Mouse (Mus musculus) C2C12 (cell line): ENCODE measurements at regions not wholly inside any gene's neighbourhood (a gene's known extent, or its start where the extent isn't known, plus 50 kb on each side); places are given as distances from the start of the nearest gene placed in this dataset.

Source experiments
- H3K27me3 ChIP-seq: one replicate; pipeline ENCODE4 v1.6.1; 2011; ENCODE audit not compliant: control insufficient read depth, insufficient read depth, insufficient read length
- H3K36me3 ChIP-seq: one replicate; pipeline ENCODE4 v1.6.1; 2011; ENCODE audit not compliant: control insufficient read depth, insufficient read depth
- H3K4me3 ChIP-seq: one replicate; pipeline ENCODE4 v1.5.1; 2011; ENCODE audit warnings: mild to moderate bottlenecking, control low read depth; ENCODE audit not compliant: poor library complexity, insufficient read depth, severe bottlenecking
- H3K79me2 ChIP-seq: one replicate; pipeline ENCODE4 v1.6.1; 2011; ENCODE audit not compliant: control insufficient read depth, insufficient read depth
- H3K79me3 ChIP-seq: one replicate; pipeline ENCODE4 v1.6.1; 2011; ENCODE audit warnings: low read depth, control low read depth
- H3ac ChIP-seq: one replicate; pipeline ENCODE3; 2011; ENCODE audit warnings: low read depth; ENCODE audit not compliant: control insufficient read depth, insufficient read length
- CEBPB ChIP-seq: IDR thresholded peaks from one replicate; pipeline ENCODE4 v1.6.1; 2011; ENCODE audit warnings: low read depth, mild to moderate bottlenecking, control low read depth, moderate library complexity
- CTCF ChIP-seq: IDR thresholded peaks from one replicate; pipeline ENCODE4 v1.5.1; 2011; ENCODE audit not compliant: control insufficient read depth, insufficient read depth, insufficient read length
- FOSL1 ChIP-seq: IDR thresholded peaks from one replicate; pipeline ENCODE4 v1.8.0; 2011; ENCODE audit warnings: mild to moderate bottlenecking, low read length; ENCODE audit not compliant: poor library complexity, insufficient read depth, severe bottlenecking
- MAX ChIP-seq: IDR thresholded peaks from one replicate; pipeline ENCODE4 v1.6.1; 2011; ENCODE audit warnings: mild to moderate bottlenecking, control low read depth
- MYOD1 ChIP-seq: IDR thresholded peaks from one replicate; pipeline ENCODE4 v1.6.1; 2011; ENCODE audit warnings: low read depth; ENCODE audit not compliant: control insufficient read depth, insufficient read length
- MYOG ChIP-seq: IDR thresholded peaks from one replicate; pipeline ENCODE4 v1.6.1; 2011; ENCODE audit not compliant: control insufficient read depth, insufficient read length; ENCODE audit errors: extremely low read depth
- USF1 ChIP-seq: IDR thresholded peaks from one replicate; pipeline ENCODE4 v1.6.1; 2011; ENCODE audit warnings: low read depth, mild to moderate bottlenecking, control low read depth, moderate library complexity

DNA sequence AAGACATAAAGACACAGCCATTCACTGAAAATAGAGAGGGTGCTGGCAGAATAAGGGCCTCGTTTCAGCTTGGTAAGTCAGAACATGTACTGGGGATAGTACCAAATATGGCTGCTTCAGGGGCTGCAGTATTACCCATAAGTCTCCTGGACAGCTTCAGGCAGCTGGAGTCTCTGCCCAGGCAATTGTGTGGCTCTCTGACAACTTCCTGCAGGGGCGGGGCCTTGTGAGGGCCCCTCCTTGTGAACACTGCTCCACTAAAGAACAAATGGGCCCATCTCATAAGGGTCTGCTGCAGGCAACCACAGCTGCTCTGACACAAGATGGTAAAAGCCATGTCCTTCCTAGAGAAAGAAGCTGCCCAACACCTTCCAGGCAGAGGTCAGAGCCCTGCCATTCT is 102.4 kb upstream of the Smad3 start:
- Histone ChIP-seq H3K79me3 (no peaks in the 10 kb centered on the region), H3K4me3 (no peak overlapping the region), H3K79me2 (no peaks in the 10 kb centered on the region), H3K27me3 (peaks cover 5% of the 10 kb centered on the region), H3K36me3 (no peaks in the 10 kb centered on the region), H3ac (no peak overlapping the region)
- no peak for TF ChIP-seq MYOG

DNA sequence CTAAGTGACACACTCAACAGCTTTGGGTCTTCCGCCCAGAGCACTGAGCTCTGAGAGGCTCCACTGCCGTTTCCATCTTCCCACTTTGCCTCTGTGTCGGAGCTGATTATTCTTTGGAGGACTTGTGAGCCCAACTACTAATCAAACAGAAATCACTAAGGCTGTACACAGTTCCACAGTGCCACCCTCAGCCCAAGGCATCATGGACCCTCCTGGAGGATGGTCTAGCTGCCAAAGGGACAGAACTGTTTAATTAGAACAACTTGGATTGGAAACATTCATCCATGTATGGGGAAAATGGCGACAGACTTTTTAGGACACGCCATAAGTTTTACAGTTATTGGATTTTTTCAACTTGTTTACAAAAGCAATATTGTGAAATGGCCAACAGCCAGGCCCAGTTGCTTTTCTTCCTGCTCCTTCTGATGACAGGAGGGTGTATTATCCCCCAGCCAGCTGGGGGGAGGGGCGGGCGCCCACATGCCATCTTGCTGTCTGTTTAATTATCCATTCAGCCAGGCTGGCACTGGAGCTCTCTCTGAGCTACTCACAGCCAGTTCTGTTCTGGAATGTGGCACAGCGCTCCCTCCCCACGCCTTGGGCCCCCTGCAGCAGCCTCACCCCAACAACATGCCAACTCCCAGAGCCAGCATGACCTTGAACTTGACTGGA is 98.4 kb upstream of the Smad3 start:
- no peaks in the 10 kb centered on the region for H3K36me3 ChIP-seq
- TF ChIP-seq USF1, result no peak
- no peak for TF ChIP-seq FOSL1
- no peak for TF ChIP-seq CEBPB
- TF ChIP-seq MYOD1, result no peak
- peaks cover 2% of the 10 kb centered on the region for H3K27me3 ChIP-seq
- H3K79me3 ChIP-seq, result no peaks in the 10 kb centered on the region
- H3ac ChIP-seq, result no peak overlapping the region
- no peaks in the 10 kb centered on the region for H3K79me2 ChIP-seq
- no peak overlapping the region for H3K4me3 ChIP-seq

DNA sequence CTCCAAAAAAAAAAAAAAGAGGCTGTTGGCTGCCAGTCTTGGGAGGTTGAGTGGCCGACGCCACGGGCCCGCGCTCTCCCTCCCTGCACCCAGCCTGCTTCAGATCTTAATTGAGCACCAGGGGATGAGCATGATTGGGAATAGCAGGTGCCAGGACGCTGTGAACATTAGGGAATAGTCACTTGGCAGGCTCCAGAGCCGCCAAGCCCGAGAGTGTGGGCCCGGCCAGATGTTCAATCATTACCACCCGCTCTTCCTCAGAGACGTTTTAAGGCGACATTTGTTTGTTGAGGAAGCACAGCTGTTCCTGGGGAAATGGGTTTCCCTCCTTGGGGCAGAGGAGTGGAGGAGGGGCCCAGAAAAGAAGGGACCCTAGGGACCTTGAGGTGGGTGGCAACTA is 94.0 kb upstream of the Smad3 start:
- Histone ChIP-seq H3K79me2 (no peaks in the 10 kb centered on the region), H3K36me3 (no peaks in the 10 kb centered on the region), H3K79me3 (no peaks in the 10 kb centered on the region), H3ac (no peak overlapping the region), H3K27me3 (peaks cover 3% of the 10 kb centered on the region), H3K4me3 (no peak overlapping the region)
- TF ChIP-seq MYOG (no peak), CEBPB (no peak), MYOD1 (no peak), CTCF (no peak), FOSL1 (no peak), USF1 (no peak), MAX (no peak)

DNA sequence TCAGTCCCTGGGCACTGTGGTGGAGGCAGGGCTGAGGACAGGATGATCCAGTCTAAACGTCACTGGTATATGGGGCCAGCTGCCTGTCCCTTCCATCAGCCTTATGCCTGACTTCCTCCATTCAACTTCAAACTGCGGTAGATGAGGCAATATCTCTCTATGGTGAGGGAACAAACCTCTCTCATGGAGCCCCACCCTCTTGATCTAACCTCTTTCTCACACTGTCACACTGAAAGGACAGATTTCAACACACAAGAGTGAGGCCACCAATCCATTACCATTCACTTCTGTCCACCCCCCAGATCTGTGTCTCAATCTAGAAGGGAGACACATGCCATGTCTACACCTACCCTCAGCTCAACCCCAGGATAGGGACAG is 92.5 kb upstream of the Smad3 start:
- no peaks in the 10 kb centered on the region for H3K79me2 ChIP-seq
- no peaks in the 10 kb centered on the region for H3K79me3 ChIP-seq
- H3K4me3 ChIP-seq, result no peak overlapping the region
- no peak overlapping the region for H3ac ChIP-seq
- TF ChIP-seq MYOD1, result no peak
- no peak for TF ChIP-seq MYOG
- no peak for TF ChIP-seq CEBPB
- TF ChIP-seq FOSL1, result no peak
- TF ChIP-seq CTCF, result no peak
- no peak for TF ChIP-seq USF1
- no peak for TF ChIP-seq MAX
- H3K36me3 ChIP-seq, result no peaks in the 10 kb centered on the region
- H3K27me3 ChIP-seq, result peaks cover 3% of the 10 kb centered on the region

DNA sequence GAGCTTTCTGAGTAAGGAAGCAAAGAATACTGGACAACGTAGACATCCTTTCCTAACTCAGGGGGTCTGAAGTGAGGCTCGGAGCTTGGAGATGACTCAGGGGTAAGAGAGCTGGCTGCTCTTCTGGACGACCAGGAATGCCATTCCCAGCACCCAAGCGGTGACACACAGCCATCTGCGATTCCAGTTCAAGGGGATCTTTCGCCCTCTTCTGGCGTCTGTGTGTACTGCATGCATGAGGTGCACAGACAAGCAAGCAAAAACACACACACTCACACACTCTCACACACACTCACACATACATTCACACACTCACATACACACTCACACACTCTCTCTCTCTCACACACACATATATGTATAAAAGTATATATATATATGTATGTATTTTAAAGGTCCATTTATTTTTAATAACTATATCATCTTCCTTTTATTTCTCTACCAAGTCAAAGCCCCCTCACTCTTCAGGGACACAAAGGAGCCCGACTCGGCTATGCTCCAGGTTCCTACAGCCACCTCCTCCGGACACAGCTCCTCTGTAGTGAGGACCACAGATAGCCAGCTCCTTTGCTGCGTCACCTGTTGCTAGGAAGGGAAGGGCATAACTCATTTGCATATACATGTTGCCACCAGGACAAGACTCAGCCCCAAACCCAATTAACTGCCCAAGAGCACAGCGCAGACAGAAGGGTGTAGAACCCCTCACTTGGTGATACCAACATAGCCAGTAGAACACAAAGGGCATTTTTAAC is 91.9 kb upstream of the Smad3 start:
- Histone ChIP-seq H3K79me2 (no peaks in the 10 kb centered on the region), H3K36me3 (no peaks in the 10 kb centered on the region), H3K79me3 (no peaks in the 10 kb centered on the region), H3K4me3 (no peak overlapping the region), H3K27me3 (peaks cover 3% of the 10 kb centered on the region), H3ac (no peak overlapping the region)
- no peak for TF ChIP-seq MYOD1
- no peak for TF ChIP-seq FOSL1
- no peak for TF ChIP-seq CEBPB

DNA sequence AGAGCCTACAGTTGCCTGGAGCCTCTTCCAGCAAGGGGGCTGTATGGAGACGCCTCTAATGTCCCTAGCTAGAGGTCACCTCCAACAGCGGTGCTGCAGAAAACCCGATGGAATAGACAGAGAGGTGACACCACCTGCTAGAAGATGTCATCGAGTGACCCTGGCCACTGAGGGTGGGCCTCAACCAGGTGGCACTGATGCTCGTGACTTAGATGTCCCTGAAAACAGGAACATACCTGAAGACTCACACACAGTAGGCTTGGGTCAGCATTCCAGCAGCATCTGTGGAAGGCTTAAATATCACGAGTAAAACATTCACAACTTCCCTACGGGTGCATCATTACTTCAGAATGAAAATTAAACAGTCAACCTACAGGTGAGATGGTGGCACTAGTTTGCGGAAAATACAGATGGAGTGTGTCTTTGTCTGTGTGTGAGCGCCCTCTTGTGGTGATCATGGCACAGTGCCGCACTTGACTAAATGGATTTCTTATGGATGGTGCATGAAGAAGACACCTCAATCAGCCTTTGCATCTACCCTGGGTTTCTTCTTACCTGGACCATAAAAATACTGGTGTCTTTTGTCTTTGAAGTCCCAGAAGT is 86.2 kb upstream of the Smad3 start:
- Histone ChIP-seq H3K79me2 (no peaks in the 10 kb centered on the region), H3K27me3 (no peaks in the 10 kb centered on the region), H3ac (no peak overlapping the region), H3K4me3 (no peak overlapping the region), H3K36me3 (no peaks in the 10 kb centered on the region), H3K79me3 (no peaks in the 10 kb centered on the region)
- no peak for TF ChIP-seq MYOG
- TF ChIP-seq CTCF, result peak; percentile 75
